Comparison of ENCODE assay signal across 10 mouse cellular contexts in genomic region chr7:16841078-16841477, GRCm38 (mm10). TPM values are rescaled to one million over a fixed set of nuclear protein-coding genes. Genes with fewer than 3 reads are reported as not detected.
A peak's percentile ranks its signal among the peaks of the same experiment; 100 is the strongest.
DNase-seq lines count a peak whose midpoint lies in the region; ATAC-seq lines count a peak whose summit lies in the region.
"Had no signal": no experiment of that assay in that cellular context is flagged by ENCODE, and none has a peak within 500 bp of the region (broad histone marks: within the 10 kb centered on the region; RNA-seq: fewer than 3 reads in every experiment).

No protein-coding gene starts in this region.

- 68% methylated on average over 4 of the region's 4 CpGs for WGBS in heart, embryonic 13.5 days
- 65% methylated on average over 4 of the region's 4 CpGs for WGBS in lung, embryonic 16.5 days
- 82% methylated on average over 4 of the region's 4 CpGs for WGBS in intestine, embryonic 15.5 days
- WGBS in stomach, embryonic 15.5 days = 68% methylated on average over 4 of the region's 4 CpGs

- H3K4me2 ChIP-seq in heart, embryonic 13.5 days = no peak overlapping the region
- H3K4me2 ChIP-seq in lung, embryonic 16.5 days (ENCODE audit: low read depth, low read length) = no peak overlapping the region
- H3K4me2 ChIP-seq in intestine, embryonic 15.5 days (replicated peaks) = 0 out of 2 replicates have a peak overlapping the region, but pooled peaks have one; percentile 11
- no peak overlapping the region for H3K4me2 ChIP-seq in stomach, embryonic 15.5 days

- H3K36me3 ChIP-seq in heart, embryonic 13.5 days = peaks cover 59% of the 10 kb centered on the region
- peaks cover 30% of the 10 kb centered on the region for H3K36me3 ChIP-seq in lung, embryonic 16.5 days (ENCODE audit: control insufficient read depth, insufficient read depth, low read length)
- H3K36me3 ChIP-seq in intestine, embryonic 15.5 days = peaks cover 35% of the 10 kb centered on the region
- peaks cover 37% of the 10 kb centered on the region for H3K36me3 ChIP-seq in stomach, embryonic 15.5 days

- intact Hi-C loops in heart, postnatal 14 days (cut with DNase I) = no loop called here

- H3K4me1 ChIP-seq in heart, embryonic 13.5 days = peaks cover 43% of the 10 kb centered on the region
- peaks cover 33% of the 10 kb centered on the region for H3K4me1 ChIP-seq in lung, embryonic 16.5 days (replicated peaks; ENCODE audit: control insufficient read depth, insufficient read depth, low read length)
- H3K4me1 ChIP-seq in intestine, embryonic 15.5 days (replicated peaks) = peaks cover 29% of the 10 kb centered on the region
- H3K4me1 ChIP-seq in stomach, embryonic 15.5 days = peaks cover 31% of the 10 kb centered on the region

- no peaks in the 10 kb centered on the region for H3K27me3 ChIP-seq in heart, embryonic 13.5 days (replicated peaks)
- H3K27me3 ChIP-seq in lung, embryonic 16.5 days (ENCODE audit: control insufficient read depth, insufficient read depth, low read depth, low read length) = no peaks in the 10 kb centered on the region
- no peaks in the 10 kb centered on the region for H3K27me3 ChIP-seq in intestine, embryonic 15.5 days (replicated peaks)
- H3K27me3 ChIP-seq in stomach, embryonic 15.5 days (replicated peaks) = no peaks in the 10 kb centered on the region

- no peak for ATAC-seq in heart, embryonic 13.5 days (ENCODE audit: extremely low read depth, insufficient number of reproducible peaks, low FRiP score, low TSS enrichment)
- ATAC-seq in lung, embryonic 16.5 days (ENCODE audit: low read depth) = no peak
- no peak for ATAC-seq in intestine, embryonic 15.5 days
- ATAC-seq in stomach, embryonic 15.5 days (ENCODE audit: insufficient read depth, low FRiP score, low read depth) = no peak

- no peaks in the 10 kb centered on the region for H3K9me3 ChIP-seq in heart, embryonic 13.5 days
- no peaks in the 10 kb centered on the region for H3K9me3 ChIP-seq in lung, embryonic 16.5 days (ENCODE audit: control insufficient read depth, low read length)
- no peaks in the 10 kb centered on the region for H3K9me3 ChIP-seq in intestine, embryonic 15.5 days
- no peaks in the 10 kb centered on the region for H3K9me3 ChIP-seq in stomach, embryonic 15.5 days

- H3K27ac ChIP-seq in heart, embryonic 13.5 days (replicated peaks) = peak overlapping the region; percentile 88
- peak overlapping the region; percentile 94 for H3K27ac ChIP-seq in lung, embryonic 16.5 days (ENCODE audit: low read length)
- peak overlapping the region; percentile 73 for H3K27ac ChIP-seq in intestine, embryonic 15.5 days
- peak overlapping the region; percentile 77 for H3K27ac ChIP-seq in stomach, embryonic 15.5 days

- peak overlapping the region; percentile 94; the same call in 1 of the 2 replicates for H3K9ac ChIP-seq in heart, embryonic 13.5 days
- no peak overlapping the region for H3K9ac ChIP-seq in lung, embryonic 16.5 days (ENCODE audit: low read length)
- H3K9ac ChIP-seq in intestine, embryonic 15.5 days = no peak overlapping the region
- H3K9ac ChIP-seq in stomach, embryonic 15.5 days = no peak overlapping the region

- no peak overlapping the region for H3K4me3 ChIP-seq in heart, embryonic 13.5 days
- no peak overlapping the region for H3K4me3 ChIP-seq in lung, embryonic 16.5 days (ENCODE audit: low read length)
- H3K4me3 ChIP-seq in intestine, embryonic 15.5 days (replicated peaks) = no peak overlapping the region
- no peak overlapping the region for H3K4me3 ChIP-seq in stomach, embryonic 15.5 days (replicated peaks)

- DNase-seq in heart, postnatal 14 days = no peak
- DNase-seq in lung, postnatal 25 days (ENCODE audit: low spot score) = no peak
- DNase-seq in spleen, postnatal 10 days (ENCODE audit: low spot score in 2 of 2) = no peak
- DNase-seq in ovary, adult 18-20 months (ENCODE audit: low spot score) = no peak
- DNase-seq: embryo, embryonic 11 days had no signal

RNA-seq across cellular contexts. Expression of gene Prkd2, which starts 1.6 kb away (rescaled TPM):
- polyA plus RNA-seq in heart, embryonic 13.5 days (2015; fragmentation: Nextera tagmentation; extraction: Ambion mirVana) = 9.6 and 11.1 TPM in 2 replicates
- 10 to 100 TPM; 35.3 to 35.9 TPM for total RNA-seq in heart, postnatal 14 days (2021)
- 21.7 and 23.3 TPM in 2 replicates for polyA plus RNA-seq in lung, embryonic 16.5 days (2015; fragmentation: Nextera tagmentation; extraction: Ambion mirVana)
- polyA plus RNA-seq in intestine, embryonic 15.5 days (2015; fragmentation: Nextera tagmentation; extraction: Ambion mirVana) = 9.7 and 12.5 TPM in 2 replicates
- polyA plus RNA-seq in stomach, embryonic 15.5 days (2015; fragmentation: Nextera tagmentation; extraction: Ambion mirVana) = 11.6 and 12.2 TPM in 2 replicates

RNA-seq across cellular contexts. Expression of gene Fkrp, which starts 24.5 kb away (rescaled TPM):
- polyA plus RNA-seq in heart, embryonic 13.5 days (2015; fragmentation: Nextera tagmentation; extraction: Ambion mirVana) = 31.9 and 33.3 TPM in 2 replicates
- total RNA-seq in heart, postnatal 14 days (2021) = 10 to 100 TPM; 42.8 to 45.5 TPM
- 28.1 and 28.9 TPM in 2 replicates for polyA plus RNA-seq in lung, embryonic 16.5 days (2015; fragmentation: Nextera tagmentation; extraction: Ambion mirVana)
- 25.1 and 25.6 TPM in 2 replicates for polyA plus RNA-seq in intestine, embryonic 15.5 days (2015; fragmentation: Nextera tagmentation; extraction: Ambion mirVana)
- polyA plus RNA-seq in stomach, embryonic 15.5 days (2015; fragmentation: Nextera tagmentation; extraction: Ambion mirVana) = 28.4 and 29.1 TPM in 2 replicates

RNA-seq across cellular contexts. Expression of gene Strn4, which starts 25.4 kb away (rescaled TPM):
- polyA plus RNA-seq in heart, embryonic 13.5 days (2015; fragmentation: Nextera tagmentation; extraction: Ambion mirVana) = 81.1 and 82.5 TPM in 2 replicates
- 10 to 100 TPM; 65.3 to 69.1 TPM for total RNA-seq in heart, postnatal 14 days (2021)
- 87.1 and 92.1 TPM in 2 replicates for polyA plus RNA-seq in lung, embryonic 16.5 days (2015; fragmentation: Nextera tagmentation; extraction: Ambion mirVana)
- polyA plus RNA-seq in intestine, embryonic 15.5 days (2015; fragmentation: Nextera tagmentation; extraction: Ambion mirVana) = 77.3 and 85.5 TPM in 2 replicates
- 87.2 and 89.4 TPM in 2 replicates for polyA plus RNA-seq in stomach, embryonic 15.5 days (2015; fragmentation: Nextera tagmentation; extraction: Ambion mirVana)

RNA-seq across cellular contexts. Expression of gene Dact3, which starts 34.0 kb away (rescaled TPM):
- polyA plus RNA-seq in heart, embryonic 13.5 days (2015; fragmentation: Nextera tagmentation; extraction: Ambion mirVana) = 4.6 and 4.7 TPM in 2 replicates
- total RNA-seq in heart, postnatal 14 days (2021) = 10 to 100 TPM; 18.6 to 19.0 TPM
- 2.1 and 2.2 TPM in 2 replicates for polyA plus RNA-seq in lung, embryonic 16.5 days (2015; fragmentation: Nextera tagmentation; extraction: Ambion mirVana)
- 3.1 and 3.2 TPM in 2 replicates for polyA plus RNA-seq in intestine, embryonic 15.5 days (2015; fragmentation: Nextera tagmentation; extraction: Ambion mirVana)
- polyA plus RNA-seq in stomach, embryonic 15.5 days (2015; fragmentation: Nextera tagmentation; extraction: Ambion mirVana) = 3.9 and 4.6 TPM in 2 replicates

RNA-seq across cellular contexts. Expression of gene Gng8, which starts 50.5 kb away (rescaled TPM):
- polyA plus RNA-seq in heart, embryonic 13.5 days (2015; fragmentation: Nextera tagmentation; extraction: Ambion mirVana) = 4.5 and 4.9 TPM in 2 replicates
- total RNA-seq in heart, postnatal 14 days (2021) = under 1 TPM; 0.81 to 0.98 TPM
- 12.9 and 13.0 TPM in 2 replicates for polyA plus RNA-seq in lung, embryonic 16.5 days (2015; fragmentation: Nextera tagmentation; extraction: Ambion mirVana)
- polyA plus RNA-seq in intestine, embryonic 15.5 days (2015; fragmentation: Nextera tagmentation; extraction: Ambion mirVana) = 7.4 and 8.3 TPM in 2 replicates
- polyA plus RNA-seq in stomach, embryonic 15.5 days (2015; fragmentation: Nextera tagmentation; extraction: Ambion mirVana) = 8.9 and 9.8 TPM in 2 replicates
- total RNA-seq: megakaryocyte-erythroid progenitor cell, adult 5-6 weeks had no signal
